Mouse (Mus musculus) urinary bladder, adult 2 months (tissue): Measurements from ENCODE around the gene Hbq1a. TPM values are rescaled to one million over a fixed set of nuclear protein-coding genes. Genes with fewer than 3 reads are reported as not detected.
A peak's percentile ranks its signal among the peaks of the same experiment; 100 is the strongest.

Source experiments
- DNase-seq: peaks from one replicate; pipeline ENCODE4 v3.0.0; 2022; ENCODE audit warnings: low spot score
- polyA plus RNA-seq: library from polyadenylated mRNA; depleted of rRNA; stranded (reverse); fragments of >200 nt; gene quantifications from 2 replicates; pipeline ENCODE4 v1.2.3, GENCODE M21; 2012; rRNA removed

Gene Hbq1a
- polyA plus RNA-seq, 1 experiment = not detected

GRCm38 (mm10) chr11:32324609-32325008 lies 24.7 kb downstream of the Hbq1a start:
- DNase-seq = peak; percentile 75

- no peak for DNase-seq
These were observed 31.2 kb downstream of the Hbq1a start for GRCm38 (mm10) chr11:32331075-32331474.

GRCm38 (mm10) chr11:32331861-32332260 lies 32.0 kb downstream of the Hbq1a start:
- no peak for DNase-seq

GRCm38 (mm10) chr11:32333235-32333634 lies 33.4 kb downstream of the Hbq1a start:
- DNase-seq = no peak

- no peak for DNase-seq
These were observed 36.6 kb downstream of the Hbq1a start for GRCm38 (mm10) chr11:32336435-32336907.

GRCm38 (mm10) chr11:32339131-32339531 lies 39.3 kb downstream of the Hbq1a start:
- DNase-seq = no peak

GRCm38 (mm10) chr11:32340476-32341473 lies 40.9 kb downstream of the Hbq1a start:
- peak; percentile 25 for DNase-seq

- peak; percentile 31 for DNase-seq
These were observed 42.9 kb downstream of the Hbq1a start for GRCm38 (mm10) chr11:32342770-32343191.

GRCm38 (mm10) chr11:32343350-32343749 lies 43.5 kb downstream of the Hbq1a start:
- peak; percentile 10 for DNase-seq

- peak; percentile 17 for DNase-seq
These were observed 45.8 kb downstream of the Hbq1a start for GRCm38 (mm10) chr11:32345504-32346297.

GRCm38 (mm10) chr11:32347264-32347606 lies 47.4 kb downstream of the Hbq1a start:
- no peak for DNase-seq

GRCm38 (mm10) chr11:32347607-32348432 lies 48.0 kb downstream of the Hbq1a start, which contains the start of gene Sh3pxd2b:
Gene Sh3pxd2b (plus strand): TSS chr11:32347820.
- peak; percentile 59 for DNase-seq

GRCm38 (mm10) chr11:32348433-32349283 lies 48.8 kb downstream of the Hbq1a start:
- peak; percentile 19 for DNase-seq

- peak; percentile 23 for DNase-seq
These were observed 49.5 kb downstream of the Hbq1a start for GRCm38 (mm10) chr11:32349284-32349953.

Other genes starting within 250 kb of the Hbq1a start
- gene Il9r, start 99.8 kb upstream of the Hbq1a start, polyA plus RNA-seq = 0.23 and 0.24 TPM in 2 replicates
- 28.4 and 31.5 TPM in 2 replicates for gene Snrnp25, start 94.7 kb upstream of the Hbq1a start, polyA plus RNA-seq
- gene Rhbdf1, start 77.8 kb upstream of the Hbq1a start, polyA plus RNA-seq = 74.1 and 87.8 TPM in 2 replicates
- 12.8 and 14.6 TPM in 2 replicates for gene Mpg, start 73.6 kb upstream of the Hbq1a start, polyA plus RNA-seq
- gene Nprl3, start 32.4 kb upstream of the Hbq1a start, polyA plus RNA-seq = 61.1 and 70.4 TPM in 2 replicates
- gene Hba-x, start 23.7 kb upstream of the Hbq1a start, polyA plus RNA-seq = 0.19 TPM in 2 replicates
- 62.4 and 76.0 TPM in 2 replicates for gene Hba-a1, start 16.6 kb upstream of the Hbq1a start, polyA plus RNA-seq
- gene Hbq1b, start 13.1 kb upstream of the Hbq1a start, polyA plus RNA-seq = not detected in 2 replicates
- gene Hba-a2, start 3.6 kb upstream of the Hbq1a start, polyA plus RNA-seq = 173 and 196 TPM in 2 replicates
- gene Sh3pxd2b, start 47.8 kb downstream of the Hbq1a start, polyA plus RNA-seq = 10.0 and 15.0 TPM in 2 replicates
- gene Ubtd2, start 155.3 kb downstream of the Hbq1a start, polyA plus RNA-seq = 18.7 and 21.2 TPM in 2 replicates
- 0.76 and 1.3 TPM in 2 replicates for gene Efcab9, start 232.0 kb downstream of the Hbq1a start, polyA plus RNA-seq
- gene Stk10, start 233.2 kb downstream of the Hbq1a start, polyA plus RNA-seq = 6.2 and 8.5 TPM in 2 replicates